Mouse (Mus musculus) spleen, adult 2 months (tissue): ENCODE measurements around the gene Rab3gap1.

Experiments
- CTCF ChIP-seq: fragments of 200-500 bp; IDR thresholded peaks from 2 replicates; pipeline ENCODE4 v1.5.1; 2011; ENCODE audit warnings: mild to moderate bottlenecking, inconsistent platforms; ENCODE audit not compliant: insufficient read depth, insufficient read length, insufficient replicate concordance; ENCODE audit errors: extremely low read depth
- POLR2A ChIP-seq: fragments of 200-500 bp; IDR thresholded peaks from 2 replicates; pipeline ENCODE4 v1.6.1; 2011; ENCODE audit warnings: low read depth, low read length, inconsistent platforms

DNA sequence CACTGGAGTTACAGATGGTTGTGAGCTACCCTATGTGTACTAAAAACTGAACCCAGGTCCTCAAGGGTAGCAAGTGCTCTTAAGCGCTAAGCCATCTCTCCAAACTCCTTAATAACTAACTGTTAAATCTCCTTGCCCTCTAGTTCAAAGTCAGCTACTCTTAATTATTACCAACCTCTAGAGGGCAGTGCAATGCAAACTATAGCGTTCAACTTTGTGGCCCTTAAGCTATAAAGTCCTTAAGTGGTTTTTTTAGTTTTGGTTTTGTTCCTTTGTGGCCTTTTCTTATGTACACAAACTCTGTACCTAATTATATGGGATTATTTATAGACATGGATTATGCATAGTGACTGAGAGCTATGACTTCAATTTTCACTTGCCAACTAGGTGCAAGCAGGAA is 41.2 kb upstream of the Rab3gap1 start:
- TF ChIP-seq POLR2A (no peak), CTCF (no peak)
